Mouse (Mus musculus) hindbrain, postnatal 0 days (tissue): ENCODE measurements at regions not wholly inside any gene's neighbourhood (a gene's known extent, or its start where the extent isn't known, plus 50 kb on each side); places are given as distances from the start of the nearest gene placed in this dataset.
A peak's percentile ranks its signal among the peaks of the same experiment; 100 is the strongest.

Source experiments
- ATAC-seq: fragments of 200-750 bp; cut with Nextera tagmentation; 2 replicates; pipeline ENCODE4 v1.8.0; 2017; ENCODE audit warnings: mild to moderate bottlenecking, moderate TSS enrichment, moderate library complexity
- DNase-seq: peaks from one replicate; pipeline ENCODE4 v3.0.0-alpha.2; 2015; ENCODE audit warnings: low spot score
- H3K27ac ChIP-seq: fragments of 300-500 bp; sonication (generic); 2 replicates; pipeline ENCODE4 v1.5.1; 2014; ENCODE audit warnings: mild to moderate bottlenecking
- H3K27me3 ChIP-seq: fragments of 300-500 bp; sonication (generic); 2 replicates; pipeline ENCODE4 v1.6.1; 2014; ENCODE audit warnings: low read length, mixed read lengths; ENCODE audit not compliant: insufficient read depth
- H3K36me3 ChIP-seq: fragments of 300-500 bp; sonication (generic); 2 replicates; pipeline ENCODE4 v1.6.1; 2014; ENCODE audit warnings: low read length, mixed read lengths; ENCODE audit not compliant: insufficient read depth
- H3K4me1 ChIP-seq: fragments of 300-500 bp; sonication (generic); 2 replicates; pipeline ENCODE4 v1.6.1; 2014; ENCODE audit warnings: antibody characterized with exemption, low read length, mixed read lengths; ENCODE audit not compliant: insufficient read depth
- H3K4me2 ChIP-seq: fragments of 300-500 bp; sonication (generic); 2 replicates; pipeline ENCODE4 v1.6.1; 2014; ENCODE audit warnings: low read depth, mild to moderate bottlenecking, low read length, moderate library complexity, mixed read lengths
- H3K4me3 ChIP-seq: fragments of 300-500 bp; sonication (generic); 2 replicates; pipeline ENCODE4 v1.5.1; 2014; ENCODE audit warnings: low read length
- H3K9ac ChIP-seq: fragments of 300-500 bp; sonication (generic); replicated peaks from 2 replicates; pipeline ENCODE4 v1.6.1; 2014; ENCODE audit warnings: mild to moderate bottlenecking, low read length, moderate library complexity, mixed read lengths
- H3K9me3 ChIP-seq: fragments of 300-500 bp; sonication (generic); 2 replicates; pipeline ENCODE4 v1.6.1; 2016; ENCODE audit warnings: low read length, mixed read lengths
- CTCF ChIP-seq: IDR thresholded peaks from 2 replicates; pipeline ENCODE4 v1.5.1; 2016; ENCODE audit warnings: antibody characterized with exemption, control low read depth, low read depth
- WGBS: fragments of 180-500 bp; shearing (Covaris S2); extraction: QIAGEN DNeasy Blood & Tissue Kit; methylation state at CpG from one replicate; pipeline ENCODE4 v1.1.7; 2014; 5-methylcytosine and 5-hydroxymethylcytosine counted together

DNA sequence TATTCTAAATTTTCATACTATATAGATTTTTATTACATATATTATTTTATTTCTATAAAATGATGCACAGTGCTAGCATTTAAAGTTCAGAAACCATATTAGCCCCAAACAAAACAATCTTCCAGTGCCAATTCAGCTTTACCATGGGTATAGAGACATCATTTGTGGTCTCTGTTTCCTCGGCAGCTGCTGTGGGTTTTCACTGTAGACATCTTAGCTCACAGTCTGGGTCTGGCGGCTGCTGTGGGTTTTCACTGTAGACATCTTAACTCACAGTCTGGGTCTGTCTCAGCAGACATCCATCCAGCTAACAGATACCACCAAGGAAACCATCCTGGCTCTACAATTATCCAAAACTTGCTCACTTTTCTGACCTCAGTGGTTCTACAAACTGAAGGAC is 808.9 kb downstream of the Slitrk1 start:
- Histone ChIP-seq H3K27ac (no peak overlapping the region), H3K4me1 (no peaks in the 10 kb centered on the region), H3K27me3 (no peaks in the 10 kb centered on the region), H3K4me3 (no peak overlapping the region), H3K4me2 (no peak overlapping the region), H3K9ac (no peak overlapping the region), H3K9me3 (no peaks in the 10 kb centered on the region), H3K36me3 (no peaks in the 10 kb centered on the region)
- ATAC-seq: no peak
- no peak for TF ChIP-seq CTCF
- no peak for DNase-seq
- 80% methylated on average over 2 of the region's 2 CpGs for WGBS

- H3K27me3 ChIP-seq: no peaks in the 10 kb centered on the region
- ATAC-seq: no peak
- H3K36me3 ChIP-seq: no peaks in the 10 kb centered on the region
- no peak overlapping the region for H3K27ac ChIP-seq
- H3K9me3 ChIP-seq: no peaks in the 10 kb centered on the region
- WGBS: 75% methylated on average over 2 of the region's 2 CpGs
- DNase-seq: no peak
- no peak overlapping the region for H3K4me2 ChIP-seq
- no peak overlapping the region for H3K9ac ChIP-seq
- no peak overlapping the region for H3K4me3 ChIP-seq
- no peaks in the 10 kb centered on the region for H3K4me1 ChIP-seq
- TF ChIP-seq CTCF: no peak
These were observed 823.0 kb downstream of the Slitrk1 start for GRCm38 (mm10) chr14:108090965-108091364.

DNA sequence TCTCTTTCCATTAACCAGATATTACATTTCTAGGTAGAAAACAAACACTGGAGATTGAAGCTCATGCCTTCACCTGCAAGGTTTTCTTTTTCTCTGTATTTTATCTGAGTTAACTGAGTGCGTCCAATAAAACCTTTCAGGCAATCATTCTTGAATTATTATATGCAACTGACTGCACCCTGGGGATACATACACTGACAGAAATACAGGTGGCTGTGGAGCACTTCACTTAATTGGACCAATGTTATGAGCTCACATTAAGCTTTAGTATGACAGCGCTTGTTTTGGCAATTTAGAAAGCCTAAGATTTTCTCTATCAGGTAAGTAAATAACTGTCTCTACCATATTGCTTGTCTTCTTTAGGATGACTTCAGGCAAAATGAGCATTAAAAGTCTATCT is 864.0 kb downstream of the Slitrk1 start:
- Histone ChIP-seq H3K9me3 (no peaks in the 10 kb centered on the region), H3K27me3 (no peaks in the 10 kb centered on the region), H3K4me2 (no peak overlapping the region), H3K36me3 (no peaks in the 10 kb centered on the region), H3K9ac (no peak overlapping the region), H3K4me1 (no peaks in the 10 kb centered on the region), H3K4me3 (no peak overlapping the region), H3K27ac (no peak overlapping the region)
- 80% methylated on average over 2 of the region's 2 CpGs for WGBS
- ATAC-seq: no peak
- peak; percentile 5 for DNase-seq
- TF ChIP-seq CTCF: no peak

- Histone ChIP-seq H3K36me3 (no peaks in the 10 kb centered on the region), H3K4me2 (no peak overlapping the region), H3K9me3 (no peaks in the 10 kb centered on the region), H3K27ac (no peak overlapping the region), H3K4me1 (no peaks in the 10 kb centered on the region), H3K4me3 (no peak overlapping the region), H3K27me3 (no peaks in the 10 kb centered on the region), H3K9ac (no peak overlapping the region)
- 93% methylated on average over 1 of the region's 1 CpGs for WGBS
- ATAC-seq (no peak), DNase-seq (no peak)
- no peak for TF ChIP-seq CTCF
These were observed 878.0 kb downstream of the Slitrk1 start for GRCm38 (mm10) chr14:108035959-108036358.

- DNase-seq (no peak), ATAC-seq (no peak)
- Histone ChIP-seq H3K4me2 (no peak overlapping the region), H3K4me1 (no peaks in the 10 kb centered on the region), H3K36me3 (no peaks in the 10 kb centered on the region), H3K27ac (no peak overlapping the region), H3K27me3 (no peaks in the 10 kb centered on the region), H3K9ac (no peak overlapping the region), H3K9me3 (no peaks in the 10 kb centered on the region), H3K4me3 (no peak overlapping the region)
- WGBS: 85% methylated on average over 1 of the region's 1 CpGs
- no peak for TF ChIP-seq CTCF
These were observed 879.8 kb downstream of the Slitrk1 start for GRCm38 (mm10) chr14:108034162-108034561.

- no peak overlapping the region for H3K27ac ChIP-seq
- no peak overlapping the region for H3K4me3 ChIP-seq
- H3K36me3 ChIP-seq: no peaks in the 10 kb centered on the region
- no peak overlapping the region for H3K4me2 ChIP-seq
- no peaks in the 10 kb centered on the region for H3K9me3 ChIP-seq
- ATAC-seq (no peak), DNase-seq (no peak)
- H3K9ac ChIP-seq: no peak overlapping the region
- H3K27me3 ChIP-seq: no peaks in the 10 kb centered on the region
- no peaks in the 10 kb centered on the region for H3K4me1 ChIP-seq
- TF ChIP-seq CTCF: no peak
- 66% methylated on average over 3 of the region's 3 CpGs for WGBS
These were observed 891.4 kb downstream of the Slitrk1 start for GRCm38 (mm10) chr14:108022551-108022950.

GRCm38 (mm10) chr14:108022066-108022465 is 891.9 kb downstream of the Slitrk1 start:
- no peak for TF ChIP-seq CTCF
- no peak overlapping the region for H3K27ac ChIP-seq
- no peak overlapping the region for H3K4me2 ChIP-seq
- H3K9ac ChIP-seq: no peak overlapping the region
- H3K9me3 ChIP-seq: no peaks in the 10 kb centered on the region
- H3K36me3 ChIP-seq: no peaks in the 10 kb centered on the region
- WGBS: 39% methylated on average over 1 of the region's 1 CpGs
- no peak for ATAC-seq
- peak; percentile 34 for DNase-seq
- no peak overlapping the region for H3K4me3 ChIP-seq
- no peaks in the 10 kb centered on the region for H3K4me1 ChIP-seq
- no peaks in the 10 kb centered on the region for H3K27me3 ChIP-seq
